Mouse (Mus musculus) spleen, adult 2 months (tissue): Measurements from ENCODE around the gene Tmem132e.

Source experiments
- CTCF ChIP-seq: fragments of 200-500 bp; IDR thresholded peaks from 2 replicates; pipeline ENCODE4 v1.5.1; 2011; ENCODE audit warnings: mild to moderate bottlenecking, inconsistent platforms; ENCODE audit not compliant: insufficient read depth, insufficient read length, insufficient replicate concordance; ENCODE audit errors: extremely low read depth
- POLR2A ChIP-seq: fragments of 200-500 bp; IDR thresholded peaks from 2 replicates; pipeline ENCODE4 v1.6.1; 2011; ENCODE audit warnings: low read depth, low read length, inconsistent platforms

- TF ChIP-seq POLR2A: no peak
- TF ChIP-seq CTCF: no peak
Observed at GRCm38 (mm10) chr11:82339921-82340401, 48.7 kb upstream of the Tmem132e start.
